Mouse (Mus musculus) stomach, embryonic 15.5 days (tissue): Measurements from ENCODE around the gene H2-K1. TPM values are rescaled to one million over a fixed set of nuclear protein-coding genes. Genes with fewer than 3 reads are reported as not detected.
A peak's percentile ranks its signal among the peaks of the same experiment; 100 is the strongest.

Experiments
- ATAC-seq: fragments of 200-750 bp; cut with Nextera tagmentation; 2 replicates; pipeline ENCODE4 v1.8.0; 2017; ENCODE audit warnings: low read depth, moderate number of reproducible peaks, moderate TSS enrichment; ENCODE audit not compliant: insufficient read depth, low FRiP score
- H3K27ac ChIP-seq: fragments of 300-500 bp; sonication (generic); 2 replicates; pipeline ENCODE4 v1.5.1; 2015; ENCODE audit warnings: mild to moderate bottlenecking, inconsistent platforms
- H3K27me3 ChIP-seq: fragments of 300-500 bp; sonication (generic); replicated peaks from 2 replicates; pipeline ENCODE4 v1.6.1; 2015; ENCODE audit warnings: inconsistent platforms
- H3K36me3 ChIP-seq: fragments of 300-500 bp; sonication (generic); 2 replicates; pipeline ENCODE4 v1.6.1; 2015; ENCODE audit warnings: inconsistent platforms
- H3K4me1 ChIP-seq: fragments of 300-500 bp; sonication (generic); 2 replicates; pipeline ENCODE4 v1.6.1; 2015; ENCODE audit warnings: inconsistent platforms
- H3K4me2 ChIP-seq: fragments of 300-500 bp; sonication (generic); 2 replicates; pipeline ENCODE4 v1.6.1; 2015; ENCODE audit warnings: mild to moderate bottlenecking, inconsistent platforms
- H3K4me3 ChIP-seq: fragments of 300-500 bp; sonication (generic); replicated peaks from 2 replicates; pipeline ENCODE4 v1.5.1; 2015; ENCODE audit warnings: inconsistent platforms
- H3K9ac ChIP-seq: fragments of 300-500 bp; sonication (generic); 2 replicates; pipeline ENCODE4 v1.6.1; 2015; ENCODE audit warnings: inconsistent platforms
- H3K9me3 ChIP-seq: fragments of 300-500 bp; sonication (generic); 2 replicates; pipeline ENCODE4 v1.6.1; 2016; ENCODE audit warnings: inconsistent platforms
- WGBS: fragments of 180-500 bp; shearing (Covaris S2); methylation state at CpG from one replicate; pipeline ENCODE4 v1.1.7; 2015; 5-methylcytosine and 5-hydroxymethylcytosine counted together
- polyA plus RNA-seq: library from polyadenylated mRNA; unstranded; fragments of >200 nt; fragmentation: Nextera tagmentation; extraction: Ambion mirVana; gene quantifications from 2 replicates; pipeline ENCODE4 v1.2.1, GENCODE M21; 2015

H2-K1 gene
- polyA plus RNA-seq, 1 experiment from 2014 or later, result 124 TPM

- Histone ChIP-seq H3K9me3 (no peaks in the 10 kb centered on the region), H3K4me3 (no peak overlapping the region), H3K36me3 (no peaks in the 10 kb centered on the region), H3K4me1 (peaks cover 19% of the 10 kb centered on the region; the same call in 1 of the 2 replicates), H3K9ac (no peak overlapping the region), H3K27me3 (peaks cover 42% of the 10 kb centered on the region), H3K4me2 (no peak overlapping the region), H3K27ac (no peak overlapping the region)
- no peak for ATAC-seq
- WGBS, result 69% methylated on average over 6 of the region's 6 CpGs
Observed at GRCm38 (mm10) chr17:33979512-33980050, 20.6 kb downstream of the H2-K1 start.

GRCm38 (mm10) chr17:33978631-33979031 lies 21.5 kb downstream of the H2-K1 start:
- Histone ChIP-seq H3K36me3 (no peaks in the 10 kb centered on the region), H3K27ac (no peak overlapping the region), H3K9me3 (no peaks in the 10 kb centered on the region), H3K4me2 (peak overlapping the region; percentile 81), H3K27me3 (peaks cover 42% of the 10 kb centered on the region), H3K4me1 (peaks cover 19% of the 10 kb centered on the region; the same call in 1 of the 2 replicates), H3K4me3 (peak overlapping the region; percentile 42), H3K9ac (no peak overlapping the region)
- WGBS, result 1% methylated on average over 16 of the region's 17 CpGs
- peak; percentile 85 for ATAC-seq

DNA sequence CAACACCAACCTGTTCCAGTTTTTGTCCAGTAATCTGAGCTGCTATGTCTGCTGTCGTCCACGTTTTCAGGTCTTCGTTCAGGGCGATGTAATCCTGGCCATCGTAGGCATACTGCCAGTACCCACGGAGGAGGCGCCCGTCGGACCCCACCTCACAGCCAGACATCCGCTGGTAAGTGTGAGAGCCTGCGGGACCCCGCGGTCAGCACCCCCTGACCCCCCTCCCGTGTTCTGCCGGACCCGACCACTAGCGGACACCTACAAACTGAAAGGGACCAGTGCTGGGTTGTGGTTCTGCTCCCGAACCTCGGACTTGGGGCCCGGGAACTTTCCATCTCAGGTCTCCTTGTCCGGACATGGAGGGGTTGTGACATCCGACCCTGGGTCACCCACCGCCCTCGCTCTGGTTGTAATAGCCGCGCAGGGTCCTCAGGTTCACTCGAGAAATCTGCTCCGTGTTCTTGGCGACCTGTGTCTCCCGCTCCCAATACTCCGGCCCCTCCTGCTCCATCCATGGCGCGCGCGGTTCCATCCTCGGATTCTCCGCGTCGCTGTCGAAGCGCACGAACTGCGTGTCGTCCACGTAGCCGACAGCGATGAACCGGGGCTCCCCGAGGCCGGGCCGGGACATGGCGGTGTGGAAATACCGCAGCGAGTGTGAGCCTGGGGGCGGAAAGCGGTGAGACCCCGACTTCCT lies 22.1 kb downstream of the H2-K1 start:
- Histone ChIP-seq H3K4me1 (peaks cover 19% of the 10 kb centered on the region; the same call in 1 of the 2 replicates), H3K36me3 (no peaks in the 10 kb centered on the region), H3K9me3 (no peaks in the 10 kb centered on the region), H3K27me3 (peaks cover 42% of the 10 kb centered on the region), H3K27ac (no peak overlapping the region), H3K4me2 (peak overlapping the region; percentile 81), H3K4me3 (peak overlapping the region; percentile 42), H3K9ac (no peak overlapping the region)
- 2% methylated on average over 57 of the region's 57 CpGs for WGBS
- no peak for ATAC-seq

- no peak overlapping the region for H3K4me3 ChIP-seq
- H3K9me3 ChIP-seq, result no peaks in the 10 kb centered on the region
- H3K27me3 ChIP-seq, result peaks cover 23% of the 10 kb centered on the region
- peaks cover 10% of the 10 kb centered on the region; the same call in 1 of the 2 replicates for H3K4me1 ChIP-seq
- 62% methylated on average over 3 of the region's 3 CpGs for WGBS
- H3K9ac ChIP-seq, result no peak overlapping the region
- ATAC-seq, result no peak
- H3K27ac ChIP-seq, result no peak overlapping the region
- no peak overlapping the region for H3K4me2 ChIP-seq
- H3K36me3 ChIP-seq, result no peaks in the 10 kb centered on the region
Observed at GRCm38 (mm10) chr17:33973572-33973971, 26.6 kb downstream of the H2-K1 start.

GRCm38 (mm10) chr17:33972691-33973090 lies 27.5 kb downstream of the H2-K1 start:
- 9% methylated on average over 1 of the region's 1 CpGs for whole genome bisulfite sequencing
- no peak for ATAC-seq

DNA sequence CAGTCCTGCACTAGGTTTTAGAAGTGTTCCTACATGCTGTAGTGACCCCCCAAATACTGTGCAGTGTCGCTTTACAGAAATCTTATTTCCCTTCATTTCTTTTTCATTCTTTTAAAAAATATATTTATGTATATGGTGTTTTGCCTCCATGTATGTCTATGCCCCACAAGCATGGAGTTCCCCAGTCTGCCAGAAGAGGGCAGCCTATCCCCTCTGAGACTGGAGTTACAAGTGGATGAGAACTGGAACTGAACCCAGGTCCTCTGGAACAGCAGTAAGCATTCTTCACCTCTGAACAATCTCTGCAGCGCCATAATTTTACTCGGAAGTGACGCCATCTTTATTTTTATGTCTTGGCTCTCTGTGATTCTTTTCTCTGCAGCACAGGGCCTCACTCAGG lies 30.8 kb downstream of the H2-K1 start:
- Histone ChIP-seq H3K4me1 (no peaks in the 10 kb centered on the region), H3K4me3 (no peak overlapping the region), H3K9ac (no peak overlapping the region), H3K4me2 (no peak overlapping the region), H3K27ac (no peak overlapping the region), H3K27me3 (no peaks in the 10 kb centered on the region), H3K9me3 (no peaks in the 10 kb centered on the region), H3K36me3 (peaks cover 7% of the 10 kb centered on the region; the same call in 1 of the 2 replicates)
- 73% methylated on average over 4 of the region's 4 CpGs for WGBS
- no peak for ATAC-seq

More at GRCm38 (mm10) chr17:33972691-33973090, 27.5 kb downstream of the H2-K1 start:
- H3K4me1 ChIP-seq, result 0 out of 2 replicates have a peak, but pooled peaks cover 1% of the 10 kb centered on the region
- peaks cover 14% of the 10 kb centered on the region for H3K27me3 ChIP-seq
- H3K27ac ChIP-seq, result no peak overlapping the region
- H3K4me2 ChIP-seq, result no peak overlapping the region
- H3K4me3 ChIP-seq, result no peak overlapping the region
- H3K9me3 ChIP-seq, result no peaks in the 10 kb centered on the region
- H3K9ac ChIP-seq, result no peak overlapping the region
- H3K36me3 ChIP-seq, result no peaks in the 10 kb centered on the region

DNA sequence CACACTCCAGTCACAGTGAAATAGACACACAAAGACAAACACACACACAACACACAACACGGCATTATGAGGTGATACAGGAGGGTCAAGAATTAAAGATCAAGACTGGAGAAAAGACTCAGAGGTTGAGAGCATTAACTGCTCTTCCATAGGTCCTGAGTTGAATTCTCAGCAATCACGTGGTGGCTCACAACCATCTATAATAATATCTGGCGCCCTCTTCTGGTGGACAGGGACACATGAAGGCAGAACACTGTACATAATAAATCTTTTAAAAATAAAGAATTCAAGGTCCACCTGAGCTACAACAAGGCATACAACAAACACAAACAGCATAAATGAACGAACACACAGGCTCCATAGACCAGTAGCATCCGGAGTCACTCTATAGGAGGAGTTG lies 31.2 kb downstream of the H2-K1 start:
- no peak for ATAC-seq
- no peaks in the 10 kb centered on the region for H3K27me3 ChIP-seq

GRCm38 (mm10) chr17:33968489-33968888 lies 31.7 kb downstream of the H2-K1 start:
- Histone ChIP-seq H3K9ac (no peak overlapping the region), H3K27me3 (no peaks in the 10 kb centered on the region), H3K4me3 (no peak overlapping the region), H3K4me2 (no peak overlapping the region), H3K36me3 (peaks cover 12% of the 10 kb centered on the region; the same call in 1 of the 2 replicates), H3K27ac (no peak overlapping the region), H3K9me3 (no peaks in the 10 kb centered on the region), H3K4me1 (no peaks in the 10 kb centered on the region)
- ATAC-seq, result peak; percentile 58
- 1% methylated on average over 9 of the region's 9 CpGs for WGBS

More for the DNA sequence above, 31.2 kb downstream of the H2-K1 start:
- 24% methylated on average over 5 of the region's 5 CpGs for WGBS
- no peak overlapping the region for H3K4me2 ChIP-seq
- no peaks in the 10 kb centered on the region for H3K9me3 ChIP-seq
- no peaks in the 10 kb centered on the region for H3K4me1 ChIP-seq
- H3K36me3 ChIP-seq, result peaks cover 9% of the 10 kb centered on the region; the same call in 1 of the 2 replicates
- no peak overlapping the region for H3K4me3 ChIP-seq
- no peak overlapping the region for H3K27ac ChIP-seq
- no peak overlapping the region for H3K9ac ChIP-seq

- WGBS, result 79% methylated on average over 16 of the region's 16 CpGs
- Histone ChIP-seq H3K27ac (no peak overlapping the region), H3K36me3 (peaks cover 21% of the 10 kb centered on the region), H3K4me2 (no peak overlapping the region), H3K9ac (no peak overlapping the region), H3K4me3 (no peak overlapping the region), H3K27me3 (no peaks in the 10 kb centered on the region), H3K4me1 (no peaks in the 10 kb centered on the region), H3K9me3 (no peaks in the 10 kb centered on the region)
- no peak for ATAC-seq
Observed at GRCm38 (mm10) chr17:33965846-33966550, 34.1 kb downstream of the H2-K1 start.

DNA sequence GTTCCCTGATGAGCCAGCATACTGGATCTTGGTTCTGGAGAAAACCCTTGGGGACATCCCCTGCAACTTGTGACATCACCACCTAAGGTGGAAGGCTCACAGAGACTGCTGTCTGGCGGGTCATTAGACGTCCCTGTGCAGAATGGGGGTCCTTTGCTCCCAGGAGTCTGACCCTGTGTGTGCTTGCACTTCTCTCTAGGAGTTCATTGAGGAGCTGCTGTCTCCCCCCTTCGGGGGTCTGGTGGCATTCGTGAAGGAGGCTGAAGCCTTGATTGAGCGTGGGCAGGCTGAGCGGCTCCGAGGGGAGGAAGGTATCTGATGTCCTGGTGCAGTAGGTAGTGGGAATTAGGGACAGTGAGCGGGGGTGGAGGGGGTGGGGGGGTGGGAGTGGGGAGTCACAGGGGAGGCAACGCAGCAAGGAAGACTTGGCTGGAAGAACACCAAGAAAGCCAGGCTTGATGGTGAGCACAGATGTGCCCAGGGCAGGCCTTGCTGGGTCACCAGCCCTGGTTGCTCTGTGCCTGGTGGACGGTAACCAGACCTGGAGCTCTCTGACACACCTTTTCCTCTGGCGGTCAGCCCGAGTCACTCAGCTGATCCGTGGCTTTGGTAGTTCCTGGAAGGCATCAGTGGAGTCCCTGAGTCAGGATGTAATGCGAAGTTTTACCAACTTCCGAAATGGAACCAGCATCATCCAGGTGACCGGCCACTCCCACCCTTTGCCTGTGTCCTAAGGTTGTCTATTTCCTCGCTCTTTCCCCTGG lies 34.9 kb downstream of the H2-K1 start:
- H3K36me3 ChIP-seq, result peaks cover 22% of the 10 kb centered on the region
- no peak overlapping the region for H3K27ac ChIP-seq
- H3K9ac ChIP-seq, result no peak overlapping the region
- H3K4me1 ChIP-seq, result no peaks in the 10 kb centered on the region
- no peaks in the 10 kb centered on the region for H3K9me3 ChIP-seq
- H3K4me3 ChIP-seq, result no peak overlapping the region
- H3K27me3 ChIP-seq, result no peaks in the 10 kb centered on the region
- 91% methylated on average over 17 of the region's 17 CpGs for WGBS
- no peak for ATAC-seq
- H3K4me2 ChIP-seq, result no peak overlapping the region

- no peaks in the 10 kb centered on the region for H3K4me1 ChIP-seq
- H3K4me3 ChIP-seq, result no peak overlapping the region
- H3K27ac ChIP-seq, result no peak overlapping the region
- no peak overlapping the region for H3K4me2 ChIP-seq
- no peak overlapping the region for H3K9ac ChIP-seq
- no peaks in the 10 kb centered on the region for H3K27me3 ChIP-seq
- peaks cover 36% of the 10 kb centered on the region for H3K36me3 ChIP-seq
- 93% methylated on average over 7 of the region's 7 CpGs for WGBS
- no peaks in the 10 kb centered on the region for H3K9me3 ChIP-seq
- ATAC-seq, result no peak
Observed at GRCm38 (mm10) chr17:33962876-33963275, 37.3 kb downstream of the H2-K1 start.
